Mouse (Mus musculus) liver, embryonic 11.5 days (tissue): ENCODE results near the gene Cd28. TPM values are rescaled to one million over a fixed set of nuclear protein-coding genes. Genes with fewer than 3 reads are reported as not detected.

Source experiments
- ATAC-seq: fragments of 200-750 bp; cut with Nextera tagmentation; replicated peaks from 2 replicates; pipeline ENCODE4 v1.8.0; 2017; ENCODE audit warnings: moderate number of reproducible peaks, mild to moderate bottlenecking, moderate TSS enrichment, moderate library complexity; ENCODE audit not compliant: low FRiP score
- DNase-seq: peaks from one replicate; pipeline ENCODE4 v3.0.0-alpha.2; 2017; ENCODE audit warnings: low spot score
- H3K27ac ChIP-seq: fragments of 300-500 bp; sonication (generic); 2 replicates; pipeline ENCODE4 v1.5.1; 2014; ENCODE audit warnings: mild to moderate bottlenecking, low read depth, low read length, control low read depth
- H3K27me3 ChIP-seq: fragments of 300-500 bp; sonication (generic); replicated peaks from 2 replicates; pipeline ENCODE4 v1.6.1; 2014; ENCODE audit warnings: low read length, mixed read lengths; ENCODE audit not compliant: control insufficient read depth, insufficient read depth
- H3K36me3 ChIP-seq: fragments of 300-500 bp; sonication (generic); 2 replicates; pipeline ENCODE4 v1.6.1; 2014; ENCODE audit warnings: mild to moderate bottlenecking, low read length, moderate library complexity, mixed read lengths; ENCODE audit not compliant: control insufficient read depth, insufficient read depth
- H3K4me1 ChIP-seq: fragments of 300-500 bp; sonication (generic); replicated peaks from 2 replicates; pipeline ENCODE4 v1.6.1; 2014; ENCODE audit warnings: low read length, mixed read lengths; ENCODE audit not compliant: control insufficient read depth, insufficient read depth
- H3K4me2 ChIP-seq: fragments of 300-500 bp; sonication (generic); 2 replicates; pipeline ENCODE4 v1.6.1; 2014; ENCODE audit warnings: mild to moderate bottlenecking, control low read depth, moderate library complexity
- H3K4me3 ChIP-seq: fragments of 300-500 bp; sonication (generic); 2 replicates; pipeline ENCODE4 v1.5.1; 2014; ENCODE audit warnings: low read depth, low read length, control low read depth
- H3K9ac ChIP-seq: fragments of 300-500 bp; sonication (generic); 2 replicates; pipeline ENCODE4 v1.6.1; 2014; ENCODE audit warnings: low read depth, low read length, control low read depth
- H3K9me3 ChIP-seq: fragments of 300-500 bp; sonication (generic); 2 replicates; pipeline ENCODE4 v1.6.1; 2016; ENCODE audit warnings: low read length, inconsistent platforms, mixed read lengths; ENCODE audit not compliant: control insufficient read depth
- WGBS: fragments of 180-500 bp; shearing (Covaris S2); extraction: QIAGEN DNeasy Blood & Tissue Kit; methylation state at CpG from one replicate; pipeline ENCODE4 v1.1.7; 2014; 5-methylcytosine and 5-hydroxymethylcytosine counted together
- polyA plus RNA-seq: library from polyadenylated mRNA; unstranded; fragments of >200 nt; fragmentation: Nextera tagmentation; extraction: Ambion mirVana; gene quantifications from 2 replicates; pipeline ENCODE4 v1.2.1, GENCODE M21; 2014

Gene Cd28
- polyA plus RNA-seq, 1 experiment from 2014 or later, result 0.15 TPM

DNA sequence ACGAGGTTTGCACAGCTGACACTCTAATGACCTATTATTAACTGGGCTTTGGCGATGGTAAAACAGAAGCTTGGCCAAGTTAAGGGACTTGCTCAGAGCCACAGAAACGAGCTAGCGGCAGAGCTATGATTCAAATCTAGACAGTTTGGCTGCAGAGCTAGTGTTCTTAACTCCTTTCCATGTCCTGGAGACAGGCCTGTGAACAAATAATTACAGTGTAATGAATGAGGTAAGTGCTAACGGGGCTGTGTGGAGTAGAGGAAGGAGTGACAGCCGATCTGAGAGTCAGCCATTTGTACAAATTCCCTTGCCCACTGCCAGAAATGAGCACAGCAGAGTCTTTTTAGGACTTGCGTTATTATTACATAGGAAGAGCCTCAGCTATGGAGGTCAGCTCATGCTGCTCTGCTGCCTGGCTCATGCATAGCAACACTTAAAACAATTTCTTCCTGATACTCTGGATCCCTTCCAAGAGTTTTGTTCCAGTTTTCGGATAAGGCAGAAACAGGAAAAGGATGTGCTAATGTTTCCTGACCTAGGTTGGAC, 876 bp upstream of the Cd28 start:
- H3K4me1 ChIP-seq, result no peaks in the 10 kb centered on the region
- no peaks in the 10 kb centered on the region for H3K9me3 ChIP-seq
- 69% methylated on average over 8 of the region's 8 CpGs for WGBS
- H3K4me3 ChIP-seq, result no peak overlapping the region
- no peak for ATAC-seq
- no peak overlapping the region for H3K9ac ChIP-seq
- no peak overlapping the region for H3K4me2 ChIP-seq
- H3K27ac ChIP-seq, result no peak overlapping the region
- no peaks in the 10 kb centered on the region for H3K27me3 ChIP-seq
- H3K36me3 ChIP-seq, result no peaks in the 10 kb centered on the region
- no peak for DNase-seq

DNA sequence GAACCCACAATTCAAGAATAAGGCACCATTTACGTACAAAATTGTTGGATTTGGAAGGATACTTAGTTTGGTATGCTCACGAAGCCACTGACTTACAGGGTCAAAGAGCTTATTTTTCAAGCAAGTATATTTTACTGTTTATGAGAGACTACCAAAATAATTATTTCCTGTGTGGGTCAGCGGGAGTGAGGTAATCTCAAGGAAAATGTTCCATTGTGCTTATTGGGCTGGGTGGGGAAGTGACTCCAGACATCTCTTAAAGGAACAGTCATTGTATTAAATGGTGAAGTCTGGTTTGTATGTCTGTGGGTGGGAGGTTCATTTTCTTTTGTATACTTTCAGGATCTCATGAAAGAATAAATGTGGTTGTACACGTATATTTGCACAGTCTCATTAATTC, 2.0 kb downstream of the Cd28 start:
- Histone ChIP-seq H3K9me3 (no peaks in the 10 kb centered on the region), H3K9ac (no peak overlapping the region), H3K27me3 (no peaks in the 10 kb centered on the region), H3K4me3 (no peak overlapping the region), H3K4me2 (no peak overlapping the region), H3K27ac (no peak overlapping the region), H3K36me3 (no peaks in the 10 kb centered on the region), H3K4me1 (no peaks in the 10 kb centered on the region)
- WGBS, result 73% methylated on average over 4 of the region's 4 CpGs
- DNase-seq (no peak), ATAC-seq (no peak)

DNA sequence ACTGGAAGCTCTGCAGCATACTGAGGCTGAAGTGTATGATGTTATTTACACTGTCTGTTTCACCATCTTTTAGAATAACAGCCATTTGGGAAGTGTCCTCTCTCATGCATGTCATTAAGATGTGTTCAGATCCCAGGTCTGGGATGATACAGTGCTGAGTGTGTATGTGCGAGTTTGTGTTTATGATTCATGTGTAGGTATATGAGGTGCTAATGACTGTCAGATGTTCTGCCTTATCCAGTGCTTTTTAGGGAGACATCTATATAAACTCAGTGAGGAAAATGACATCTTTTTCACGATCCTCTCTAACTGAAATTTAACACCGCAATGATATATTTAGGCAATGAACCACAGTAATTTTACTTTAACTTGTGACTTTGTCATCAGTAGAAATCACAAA, 7.0 kb downstream of the Cd28 start:
- no peak for ATAC-seq
- no peaks in the 10 kb centered on the region for H3K4me1 ChIP-seq
- WGBS, result 80% methylated on average over 3 of the region's 3 CpGs

DNA sequence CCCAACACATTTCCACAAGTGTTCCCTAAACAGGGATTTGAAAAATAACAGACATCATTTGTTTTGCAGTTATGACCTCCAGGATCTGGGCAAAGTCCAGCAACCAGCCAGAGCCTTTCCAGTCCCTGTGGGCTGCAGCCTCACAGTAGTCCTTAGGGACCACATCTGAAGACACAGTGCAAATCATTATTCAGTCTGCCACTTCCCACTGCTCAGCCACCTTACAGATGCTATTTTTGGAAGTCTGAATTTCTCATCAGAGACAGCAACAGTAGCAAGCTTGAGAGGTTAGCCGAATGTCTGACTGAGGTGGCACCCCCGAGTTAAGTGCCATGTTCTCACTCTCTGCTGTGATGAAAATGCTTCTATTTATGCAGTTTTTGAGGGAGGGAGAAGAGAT, 15.3 kb downstream of the Cd28 start:
- Histone ChIP-seq H3K9me3 (no peaks in the 10 kb centered on the region), H3K27ac (no peak overlapping the region), H3K9ac (no peak overlapping the region), H3K4me1 (no peaks in the 10 kb centered on the region), H3K36me3 (no peaks in the 10 kb centered on the region), H3K4me2 (no peak overlapping the region), H3K27me3 (no peaks in the 10 kb centered on the region), H3K4me3 (no peak overlapping the region)
- 83% methylated on average over 2 of the region's 2 CpGs for WGBS
- ATAC-seq, result no peak
- DNase-seq, result no peak

More for the DNA sequence above, 7.0 kb downstream of the Cd28 start:
- DNase-seq, result no peak
- Histone ChIP-seq H3K36me3 (no peaks in the 10 kb centered on the region), H3K27me3 (no peaks in the 10 kb centered on the region), H3K27ac (no peak overlapping the region), H3K9ac (no peak overlapping the region), H3K9me3 (no peaks in the 10 kb centered on the region), H3K4me2 (no peak overlapping the region), H3K4me3 (no peak overlapping the region)

DNA sequence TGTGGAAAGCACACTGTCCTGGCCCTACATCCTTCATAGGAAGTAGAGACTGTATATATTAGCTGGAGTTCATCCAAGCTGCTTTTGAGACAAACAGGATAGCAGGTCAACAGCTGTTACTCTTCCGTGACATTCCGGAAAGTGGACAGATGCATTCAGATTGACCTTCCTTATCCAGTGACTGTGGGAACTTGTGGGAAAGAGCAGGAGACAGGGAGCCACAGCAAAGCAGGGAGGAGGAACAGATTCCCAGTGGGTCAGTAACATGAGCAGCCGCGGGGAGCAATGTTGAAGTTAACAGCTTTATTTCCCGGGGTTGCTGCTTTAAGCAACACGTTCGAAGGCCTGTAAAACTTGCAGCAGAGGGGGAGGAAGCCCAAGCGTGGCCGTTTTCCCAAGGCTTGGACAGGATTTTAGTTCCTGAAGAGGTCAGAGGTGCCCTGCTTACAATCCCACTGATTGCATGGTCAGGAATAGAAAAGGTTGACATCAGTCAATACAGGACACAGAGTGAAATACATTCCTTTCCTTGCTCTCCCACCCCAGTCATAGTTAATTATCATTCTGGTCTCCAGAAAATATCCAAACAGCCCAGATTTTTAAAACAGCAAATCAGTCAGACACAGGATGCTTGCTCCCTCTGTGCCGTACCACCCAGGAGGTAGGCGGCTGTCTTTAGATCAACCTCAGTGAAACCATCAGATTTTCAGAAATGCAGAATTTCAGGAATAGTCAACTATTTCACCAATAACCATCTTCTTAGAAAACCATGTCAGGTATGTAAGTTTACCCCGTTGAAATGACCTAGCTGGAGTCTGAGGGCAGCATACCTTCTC, 18.7 kb downstream of the Cd28 start:
- Histone ChIP-seq H3K9ac (no peak overlapping the region), H3K9me3 (no peaks in the 10 kb centered on the region), H3K27me3 (no peaks in the 10 kb centered on the region), H3K4me2 (no peak overlapping the region), H3K4me3 (no peak overlapping the region), H3K27ac (no peak overlapping the region; the same call in 1 of the 2 replicates), H3K36me3 (no peaks in the 10 kb centered on the region), H3K4me1 (no peaks in the 10 kb centered on the region)
- WGBS, result 52% methylated on average over 12 of the region's 12 CpGs
- DNase-seq (no peak), ATAC-seq (no peak)

- DNase-seq (no peak), ATAC-seq (no peak)
- H3K9me3 ChIP-seq, result no peaks in the 10 kb centered on the region
- H3K4me3 ChIP-seq, result no peak overlapping the region
- H3K27ac ChIP-seq, result no peak overlapping the region; the same call in 1 of the 2 replicates
- H3K9ac ChIP-seq, result no peak overlapping the region
- WGBS, result 60% methylated on average over 7 of the region's 7 CpGs
- H3K36me3 ChIP-seq, result no peaks in the 10 kb centered on the region
- H3K27me3 ChIP-seq, result no peaks in the 10 kb centered on the region
- H3K4me2 ChIP-seq, result no peak overlapping the region
- no peaks in the 10 kb centered on the region for H3K4me1 ChIP-seq
These were observed 19.3 kb downstream of the Cd28 start for GRCm38 (mm10) chr1:60735908-60736280.

DNA sequence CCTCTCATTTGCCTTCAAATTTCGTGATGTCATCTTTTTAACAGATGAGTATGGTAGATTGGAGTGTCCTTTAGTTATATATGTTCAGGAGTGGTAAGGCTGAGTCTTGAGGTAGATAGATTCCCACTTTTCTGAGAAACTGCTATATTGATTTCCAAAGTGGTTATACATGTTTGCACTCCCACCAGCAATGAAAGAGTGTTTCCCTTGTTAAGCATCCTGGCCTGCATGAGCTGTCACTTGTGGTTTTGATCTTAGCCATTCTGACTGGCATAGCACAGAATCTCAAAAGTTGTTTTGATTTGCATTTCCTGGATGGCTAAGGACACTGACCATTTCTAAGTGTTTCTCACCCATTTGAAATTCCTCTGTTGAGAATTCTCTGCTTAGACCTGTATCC, 27.7 kb downstream of the Cd28 start:
- Histone ChIP-seq H3K9me3 (no peaks in the 10 kb centered on the region), H3K4me3 (no peak overlapping the region), H3K27ac (no peak overlapping the region), H3K27me3 (no peaks in the 10 kb centered on the region), H3K36me3 (no peaks in the 10 kb centered on the region), H3K9ac (no peak overlapping the region), H3K4me1 (no peaks in the 10 kb centered on the region), H3K4me2 (no peak overlapping the region)
- ATAC-seq (no peak), DNase-seq (no peak)
- WGBS, result 60% methylated on average over 1 of the region's 1 CpGs

DNA sequence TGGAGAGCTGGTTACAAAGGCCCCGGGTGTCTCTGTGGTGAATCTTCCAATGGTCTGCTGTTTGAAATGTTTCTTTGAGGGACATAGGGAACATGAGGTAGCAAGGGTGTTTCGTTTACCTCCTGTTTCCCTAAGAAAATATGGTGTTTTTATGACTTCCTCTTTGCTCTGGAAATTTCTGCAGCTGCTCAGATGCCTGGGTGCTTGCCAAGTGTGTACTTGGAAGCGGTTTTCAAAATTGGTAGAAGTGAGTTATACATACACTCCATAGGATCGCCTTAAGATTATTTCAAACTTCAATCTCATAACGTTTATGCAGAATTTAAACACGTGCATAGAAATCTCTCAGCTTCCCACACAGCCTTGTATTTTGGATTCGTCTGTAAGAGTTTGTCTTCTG, 29.1 kb downstream of the Cd28 start:
- 73% methylated on average over 7 of the region's 7 CpGs for WGBS
- no peak for ATAC-seq
- Histone ChIP-seq H3K9ac (no peak overlapping the region), H3K4me1 (no peaks in the 10 kb centered on the region), H3K4me2 (no peak overlapping the region), H3K27me3 (no peaks in the 10 kb centered on the region), H3K4me3 (no peak overlapping the region), H3K9me3 (no peaks in the 10 kb centered on the region), H3K36me3 (no peaks in the 10 kb centered on the region), H3K27ac (no peak overlapping the region)
- no peak for DNase-seq

DNA sequence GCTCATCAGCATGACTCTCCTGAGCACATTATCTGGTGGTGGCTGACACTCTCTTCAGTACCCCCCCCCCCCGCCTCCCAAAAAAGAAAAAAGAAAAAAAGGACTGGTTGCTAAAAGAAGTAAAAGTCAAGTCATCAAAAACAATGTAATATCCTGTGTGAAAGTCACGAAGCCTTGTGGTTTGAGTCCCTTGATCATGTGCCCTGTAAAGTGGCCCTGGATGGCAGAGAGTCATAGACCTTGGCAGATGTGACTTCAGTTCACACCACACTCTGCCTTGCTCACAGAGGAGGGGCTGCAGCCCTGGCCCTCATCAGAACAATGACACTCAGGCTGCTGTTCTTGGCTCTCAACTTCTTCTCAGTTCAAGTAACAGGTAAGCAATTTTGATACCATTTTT, 29.6 kb downstream of the Cd28 start:
- DNase-seq, result no peak
- ATAC-seq, result no peak
- Histone ChIP-seq H3K4me3 (no peak overlapping the region), H3K9me3 (no peaks in the 10 kb centered on the region), H3K27me3 (no peaks in the 10 kb centered on the region), H3K4me1 (no peaks in the 10 kb centered on the region), H3K4me2 (no peak overlapping the region), H3K9ac (no peak overlapping the region), H3K27ac (no peak overlapping the region), H3K36me3 (no peaks in the 10 kb centered on the region)
- WGBS, result 67% methylated on average over 2 of the region's 2 CpGs
